Mouse (Mus musculus) left cerebral cortex, adult 11 months (tissue): ENCODE measurements around the gene Agbl4.
"Not testable (repeated sequence)": the region's sequence is repeated elsewhere in the genome, so short reads cannot be mapped to it uniquely, and the experiment has no call there.

Experiments used
- DNase-seq: peaks from one replicate; pipeline ENCODE4 v3.0.0; 2022; ENCODE audit warnings: low spot score

Gene Agbl4

DNA sequence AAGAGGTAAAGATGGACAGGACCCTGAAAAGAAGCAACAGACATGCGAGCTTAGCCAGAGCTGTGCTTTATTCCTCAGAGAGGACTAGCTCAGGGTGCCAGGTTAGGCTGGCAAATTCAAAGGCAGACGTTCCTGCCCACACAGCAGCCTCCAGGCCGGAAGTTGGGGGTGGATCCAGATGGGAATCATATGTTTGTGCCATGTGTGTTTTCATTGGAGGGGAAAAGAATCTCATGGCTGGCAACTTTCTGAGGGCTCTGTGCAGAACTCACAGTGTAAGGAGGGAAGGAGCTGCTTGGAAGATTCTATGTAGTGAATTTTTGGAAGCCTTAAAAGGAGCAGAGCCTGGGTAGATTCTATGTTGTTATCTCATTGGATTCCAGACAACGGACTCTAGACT lies 519.1 kb downstream of the Agbl4 start:
- DNase-seq = peak; percentile 53

- DNase-seq = peak; percentile 26
Measured at GRCm38 (mm10) chr4:110921013-110921412, 523.6 kb downstream of the Agbl4 start.

DNA sequence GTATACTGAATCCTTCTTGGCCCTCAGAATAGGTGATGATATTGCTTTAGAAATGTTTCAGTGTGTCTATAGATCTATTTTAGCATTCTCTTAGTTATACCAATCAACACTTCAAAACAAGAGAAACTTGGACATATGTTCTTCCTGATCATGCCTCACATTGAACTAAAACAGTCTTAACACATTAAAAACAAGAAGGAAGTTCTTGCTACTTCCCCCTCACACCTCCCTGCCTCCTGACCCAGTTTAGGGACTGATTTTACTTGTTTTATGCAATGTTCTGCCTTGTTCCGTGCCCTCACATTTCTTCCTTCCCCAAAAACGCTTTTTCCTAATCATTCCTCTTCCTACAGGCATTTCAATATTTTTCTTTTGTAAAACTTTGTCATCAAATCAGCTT lies 604.2 kb downstream of the Agbl4 start:
- DNase-seq = peak; percentile 21

- no peak for DNase-seq
Measured at GRCm38 (mm10) chr4:111004719-111005479, 607.4 kb downstream of the Agbl4 start.

GRCm38 (mm10) chr4:111019376-111019775 lies 621.9 kb downstream of the Agbl4 start:
- DNase-seq = peak; percentile 29

- no peak for DNase-seq
Measured at GRCm38 (mm10) chr4:111067330-111067729, 669.9 kb downstream of the Agbl4 start.

DNA sequence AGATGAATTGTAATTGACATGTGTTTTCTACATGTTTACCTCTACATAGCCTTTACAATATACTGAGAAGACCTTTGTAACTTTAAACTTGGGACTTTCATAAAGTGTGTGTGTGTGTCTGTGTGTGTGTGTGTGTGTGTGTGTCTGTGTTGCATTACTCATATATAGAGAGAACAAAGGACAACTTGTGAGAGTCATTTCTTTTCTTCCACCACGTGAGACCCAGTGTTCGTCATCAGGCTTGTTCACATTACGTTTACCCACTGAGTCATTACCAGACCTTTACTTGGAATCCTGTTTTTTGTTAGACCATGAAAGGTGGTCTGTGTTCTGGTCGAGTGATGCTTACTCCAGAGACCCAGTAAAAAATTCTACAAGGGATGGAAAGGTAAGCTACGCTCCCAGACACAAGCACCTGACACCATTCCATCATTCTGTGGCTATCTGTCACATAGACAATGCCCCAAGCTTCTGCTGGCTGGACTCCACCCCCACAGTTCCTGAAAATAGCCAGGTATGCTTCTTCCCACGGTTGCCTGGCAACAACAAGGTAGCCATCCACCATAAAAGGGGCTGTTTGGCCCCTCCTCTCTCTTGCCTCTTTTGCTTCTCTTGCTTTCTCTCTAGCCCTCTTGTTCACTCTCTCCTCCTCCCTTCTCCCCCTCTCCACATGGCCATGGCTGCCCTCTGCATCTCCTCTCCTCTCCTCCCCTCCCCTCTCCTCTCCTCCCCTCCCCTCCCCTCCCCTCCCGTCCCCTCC lies 676.5 kb downstream of the Agbl4 start:
- no peak for DNase-seq

DNA sequence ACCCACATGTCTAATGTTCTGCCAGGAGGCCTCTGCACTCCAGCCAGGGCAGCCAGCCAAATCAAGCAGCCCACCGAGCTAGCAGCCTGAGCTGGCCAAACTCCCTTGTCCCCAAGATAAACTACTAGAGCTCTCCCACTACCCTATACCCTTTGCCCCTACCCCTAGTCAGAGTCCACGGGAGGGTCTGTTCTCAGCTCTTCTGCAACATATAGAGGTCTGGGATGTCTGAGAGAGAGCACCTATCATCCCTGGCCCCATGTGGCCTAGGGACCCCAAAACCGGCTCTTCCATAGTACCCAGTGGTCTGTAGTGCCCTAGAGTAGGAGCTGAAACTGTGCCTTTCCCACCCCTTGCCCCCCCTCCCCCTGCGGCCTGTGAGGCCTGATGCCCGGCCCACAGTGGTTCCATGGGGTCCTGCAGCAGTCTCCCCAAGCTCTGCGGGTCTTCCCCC lies 677.3 kb downstream of the Agbl4 start:
- DNase-seq = no peak

DNA sequence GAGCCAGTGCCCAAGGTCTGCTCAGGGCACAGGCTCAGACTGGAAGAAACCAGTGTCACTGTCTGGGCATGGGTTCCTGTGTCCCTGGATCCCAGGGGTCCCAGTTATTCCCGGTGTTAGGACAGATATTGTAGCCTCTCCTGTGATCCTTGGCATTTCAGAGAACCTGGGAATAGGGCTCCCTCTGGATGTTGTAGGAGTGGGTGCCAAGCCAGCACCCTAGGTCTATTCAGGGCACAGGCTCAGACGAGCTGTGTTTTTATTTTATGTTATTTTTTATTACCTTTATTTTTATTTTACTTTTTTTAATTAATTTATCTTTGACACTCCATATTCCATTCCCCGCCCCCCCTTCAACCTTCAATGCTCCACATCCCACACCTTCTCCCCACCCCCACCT lies 680.3 kb downstream of the Agbl4 start:
- DNase-seq = no peak

- DNase-seq = no peak
Measured at GRCm38 (mm10) chr4:111085330-111085729, 687.9 kb downstream of the Agbl4 start.

- no peak for DNase-seq
Measured at GRCm38 (mm10) chr4:111136217-111137147, 739.0 kb downstream of the Agbl4 start.

- DNase-seq = no peak
Measured at GRCm38 (mm10) chr4:111147748-111148147, 750.3 kb downstream of the Agbl4 start.

GRCm38 (mm10) chr4:111155859-111156258 lies 758.4 kb downstream of the Agbl4 start:
- no peak for DNase-seq

GRCm38 (mm10) chr4:111181478-111181877 lies 784.0 kb downstream of the Agbl4 start:
- DNase-seq = peak; percentile 18

DNA sequence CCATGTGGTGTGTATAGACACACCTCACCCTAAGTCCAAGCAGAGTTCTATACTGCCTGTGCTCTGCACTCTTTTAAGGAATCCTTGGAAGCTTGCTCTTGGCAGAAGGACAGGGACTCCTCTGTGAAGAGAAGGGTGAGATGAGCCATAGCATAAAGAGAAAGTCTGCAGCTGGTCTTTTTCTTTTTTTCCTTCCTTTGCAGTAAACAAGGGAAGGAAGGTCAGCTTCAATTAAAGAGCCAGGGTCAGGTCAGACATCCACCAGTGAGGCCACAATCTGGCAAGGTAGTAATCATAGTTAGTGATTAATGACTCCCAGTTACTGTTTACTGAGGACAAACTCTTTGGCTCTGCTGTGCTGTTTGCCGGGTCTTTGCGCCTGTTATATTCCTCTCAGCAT lies 802.6 kb downstream of the Agbl4 start:
- no peak for DNase-seq

GRCm38 (mm10) chr4:111215191-111215762 lies 817.8 kb downstream of the Agbl4 start:
- no peak for DNase-seq

DNA sequence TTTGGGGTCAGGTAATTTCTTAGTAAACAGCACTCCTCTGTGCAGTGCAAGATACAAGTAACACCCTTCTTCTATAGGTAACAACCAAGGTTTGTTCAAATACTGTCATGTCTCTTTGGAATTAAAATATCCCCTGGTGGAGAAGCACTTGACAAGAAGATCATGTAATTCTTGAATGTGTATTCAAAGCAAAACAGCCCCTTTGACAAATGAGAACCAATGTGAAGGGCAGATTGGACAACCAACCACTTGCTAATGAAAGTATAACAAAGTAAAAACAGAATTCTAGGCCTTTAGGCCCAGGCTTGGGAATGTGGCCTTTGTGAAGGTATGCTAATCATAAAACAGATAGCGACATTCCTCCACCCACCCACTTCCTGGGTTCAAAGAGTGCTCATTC lies 821.6 kb downstream of the Agbl4 start:
- not testable (repeated sequence) for DNase-seq

DNA sequence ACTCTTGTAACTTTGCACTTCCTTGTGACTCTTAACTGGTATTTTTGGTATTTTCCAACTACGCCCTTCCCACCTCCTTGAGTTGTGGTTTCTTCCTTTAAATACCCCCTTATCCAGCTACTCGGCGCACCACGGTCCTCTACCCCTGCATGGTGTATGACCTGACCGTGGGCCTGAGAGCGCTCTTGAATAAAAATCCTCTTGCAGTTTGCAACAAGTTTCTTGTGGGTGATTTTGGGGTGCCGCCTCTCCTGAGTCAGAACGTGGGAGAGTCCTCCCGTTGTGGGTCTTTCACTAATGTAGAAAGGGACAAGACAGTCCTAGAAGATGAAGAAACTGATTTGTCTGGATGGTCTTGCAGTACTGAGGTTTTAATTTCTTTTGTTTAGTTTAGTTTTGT lies 822.1 kb downstream of the Agbl4 start:
- not testable (repeated sequence) for DNase-seq

DNA sequence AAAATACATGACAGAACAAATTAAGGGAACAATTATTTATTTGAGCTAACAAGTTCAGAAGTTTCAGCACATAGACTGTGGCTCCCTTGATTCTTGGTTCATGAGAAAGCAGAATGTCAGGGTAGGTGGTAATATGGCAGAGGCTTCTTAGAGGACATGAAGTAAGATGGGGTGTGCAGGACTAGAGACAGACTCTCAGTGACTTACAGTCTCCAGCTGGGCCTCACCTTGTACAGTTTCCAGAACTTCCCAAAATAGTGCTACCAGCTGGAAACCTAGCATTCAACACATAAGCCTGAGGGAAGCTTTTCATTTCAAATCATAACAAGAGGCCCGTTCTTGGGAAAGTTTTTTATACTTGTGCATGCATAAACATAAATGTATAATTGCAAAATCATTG lies 836.4 kb downstream of the Agbl4 start:
- no peak for DNase-seq

DNA sequence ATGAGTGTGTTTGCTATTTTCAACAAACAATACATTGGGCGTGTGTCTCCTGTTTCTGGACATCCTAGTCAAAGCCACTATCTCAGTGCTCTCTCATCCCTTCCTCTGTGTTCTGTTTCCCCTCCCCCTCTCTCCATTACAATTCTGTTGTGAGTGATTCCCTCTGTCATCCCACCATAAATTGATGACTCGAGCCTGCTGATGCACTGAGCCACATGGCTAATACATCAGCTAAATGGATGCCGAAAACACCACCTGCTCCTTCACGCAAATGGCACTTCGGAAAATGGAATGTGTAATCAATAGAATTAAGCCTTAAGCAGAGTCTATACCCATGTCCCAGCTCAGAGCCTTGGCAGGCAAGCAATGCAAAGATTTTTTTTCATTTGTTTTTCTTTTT lies 854.5 kb downstream of the Agbl4 start:
- no peak for DNase-seq

- DNase-seq = no peak
Measured at GRCm38 (mm10) chr4:111255499-111255898, 858.0 kb downstream of the Agbl4 start.

- no peak for DNase-seq
Measured at GRCm38 (mm10) chr4:111256931-111257330, 859.5 kb downstream of the Agbl4 start.
